Mouse (Mus musculus): ENCODE data around the gene Ets2.

DNA sequence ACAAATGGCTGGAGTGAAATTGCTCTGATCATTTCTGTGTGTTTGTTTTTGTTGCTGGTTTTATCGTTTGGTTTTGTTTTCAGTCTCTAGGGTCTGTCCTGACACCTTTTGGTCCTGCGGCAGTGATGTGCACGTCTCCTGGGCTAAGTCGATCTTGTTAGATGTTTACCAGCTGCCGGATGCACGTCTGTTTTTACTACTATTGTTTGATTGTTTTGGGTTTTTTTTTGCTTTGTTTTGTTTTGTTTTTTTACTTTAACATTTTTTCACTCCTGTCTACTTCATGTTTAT lies 40.8 kb downstream of the Ets2 start:
- TF ChIP-seq POLR2AphosphoS5 (IDR thresholded peaks at IDR 0.05; ENCODE audit: insufficient replicate concordance, low read depth, low read length) = no peak
- no peak for TF ChIP-seq CTCF (IDR thresholded peaks at IDR 0.05; ENCODE audit: low read depth, low read length)
- TF ChIP-seq TAL1 (conservative IDR thresholded peaks at IDR 0.05; ENCODE audit: low read depth, low read length) = no peak
